Mouse (Mus musculus) hematopoietic stem cell, adult 5-6 weeks (primary cell): ENCODE measurements around the gene Pou2f1. TPM values are rescaled to one million over a fixed set of nuclear protein-coding genes. Genes with fewer than 3 reads are reported as not detected.

Experiments
- total RNA-seq: library from RNA; stranded (forward); fragments of 172-1452, 232-1000 nt; gene quantifications from 2 replicates; pipeline ENCODE4 v1.2.3, GENCODE M21; 2017

The Pou2f1 gene
- total RNA-seq, 1 experiment from 2014 or later: 22.8 TPM

Other genes with a start within 250 kb of the Pou2f1 start
- 118 and 127 TPM in 2 replicates for gene Creg1, start 238.9 kb downstream of the Pou2f1 start, total RNA-seq
- gene Cd247, start 214.0 kb downstream of the Pou2f1 start, total RNA-seq: 3.6 and 7.2 TPM in 2 replicates
- not detected in 2 replicates for gene Dusp27, start 125.2 kb upstream of the Pou2f1 start, total RNA-seq
- not detected in 2 replicates for gene Gpa33, start 127.6 kb upstream of the Pou2f1 start, total RNA-seq
- gene Mael, start 236.1 kb upstream of the Pou2f1 start, total RNA-seq: not detected in 2 replicates